Mouse (Mus musculus) CH12.LX (cell line): ENCODE data around the gene Nedd8. TPM values are rescaled to one million over a fixed set of nuclear protein-coding genes. Genes with fewer than 3 reads are reported as not detected.

Source experiments
- DNase-seq: peaks from one replicate; pipeline ENCODE4 v3.0.0-alpha.2; 2013; ENCODE audit errors: extremely low read depth
- H3K27ac ChIP-seq: 2 replicates; pipeline ENCODE4 v1.5.1; 2012; ENCODE audit warnings: low read depth, mild to moderate bottlenecking, control low read depth, moderate library complexity; ENCODE audit not compliant: insufficient read depth
- H3K27me3 ChIP-seq: replicated peaks from 2 replicates; pipeline ENCODE3; 2012; ENCODE audit warnings: inconsistent platforms
- H3K36me3 ChIP-seq, 2 experiments: replicated peaks in 1 of 2; 2 replicates each; pipeline versions ENCODE3 to v1.6.1; 2012; ENCODE audit warnings: inconsistent platforms in 1 of 2, low read length in 1 of 2, mild to moderate bottlenecking in 1 of 2, mixed read lengths in 1 of 2, moderate library complexity in 1 of 2; ENCODE audit not compliant: control insufficient read depth in 1 of 2, insufficient read depth in 1 of 2
- H3K4me1 ChIP-seq, 2 experiments: 2 replicates each; pipeline ENCODE4 v1.6.1; 2012; ENCODE audit warnings: inconsistent platforms in 1 of 2, moderate library complexity in 1 of 2; ENCODE audit not compliant: insufficient read depth in 2 of 2, control insufficient read depth in 1 of 2
- H3K4me2 ChIP-seq: 2 replicates; pipeline ENCODE4 v1.6.1; 2012; ENCODE audit warnings: low read depth, mild to moderate bottlenecking, control low read depth; ENCODE audit not compliant: poor library complexity, insufficient read depth, severe bottlenecking
- H3K4me3 ChIP-seq, 3 experiments: fragments of 150-350 bp in 1 of 3; sonication (generic) in 1 of 3; replicated peaks in 1 of 3; 2 replicates each; pipeline versions ENCODE3 to v1.5.1; 2011 to 2012; ENCODE audit warnings: low read depth in 2 of 3, low read length in 2 of 3, mild to moderate bottlenecking in 2 of 3, moderate library complexity in 2 of 3, control low read depth in 1 of 3, improper control_type of control experiment in 1 of 3, inconsistent platforms in 1 of 3, mixed read lengths in 1 of 3; ENCODE audit not compliant: poor library complexity in 1 of 3
- H3K79me2 ChIP-seq: replicated peaks from 2 replicates; pipeline ENCODE4 v1.6.1; 2012; ENCODE audit warnings: mild to moderate bottlenecking, moderate library complexity; ENCODE audit not compliant: control insufficient read depth, poor library complexity, insufficient read depth, severe bottlenecking; ENCODE audit errors: extremely low read depth
- H3K9ac ChIP-seq: 2 replicates; pipeline ENCODE4 v1.6.1; 2012; ENCODE audit warnings: low read depth, mild to moderate bottlenecking, control low read depth, moderate library complexity; ENCODE audit not compliant: insufficient read depth
- H3K9me3 ChIP-seq: replicated peaks from 2 replicates; pipeline ENCODE3; 2012; ENCODE audit warnings: low read length, inconsistent platforms, mixed read lengths
- CHD2 ChIP-seq: IDR thresholded peaks from 2 replicates; pipeline ENCODE4 v1.6.1; 2011; ENCODE audit warnings: low read length, improper control_type of control experiment
- CTCF ChIP-seq, 2 experiments: IDR thresholded peaks in 1 of 2; conservative IDR thresholded peaks in 1 of 2; 2 replicates each; pipeline ENCODE4 v1.5.1; 2011 to 2012; ENCODE audit warnings: low read depth in 2 of 2, low read length in 2 of 2, improper control_type of control experiment in 1 of 2, inconsistent platforms in 1 of 2, mild to moderate bottlenecking in 1 of 2, moderate library complexity in 1 of 2
- E2F4 ChIP-seq: IDR thresholded peaks from 2 replicates; pipeline ENCODE4 v1.6.1; 2011; ENCODE audit warnings: low read depth, low read length, improper control_type of control experiment; ENCODE audit not compliant: insufficient replicate concordance
- EP300 ChIP-seq: IDR thresholded peaks from 2 replicates; pipeline ENCODE4 v1.6.1; 2011; ENCODE audit warnings: low read length, improper control_type of control experiment
- HCFC1 ChIP-seq: IDR thresholded peaks from 2 replicates; pipeline ENCODE4 v1.6.1; 2012; ENCODE audit warnings: low read depth, mild to moderate bottlenecking, inconsistent platforms, low read length, improper control_type of control experiment
- JUN ChIP-seq: IDR thresholded peaks from 2 replicates; pipeline ENCODE4 v1.6.1; 2011; ENCODE audit warnings: low read depth, mild to moderate bottlenecking, low read length, improper control_type of control experiment, moderate library complexity; ENCODE audit not compliant: insufficient read depth
- JUND ChIP-seq: conservative IDR thresholded peaks from 2 replicates; pipeline ENCODE4 v1.6.1; 2011; ENCODE audit warnings: low read depth, low read length, improper control_type of control experiment
- MAFK ChIP-seq: IDR thresholded peaks from 2 replicates; pipeline ENCODE4 v1.6.1; 2011; ENCODE audit warnings: low read length, improper control_type of control experiment; ENCODE audit not compliant: insufficient replicate concordance
- MAX ChIP-seq: IDR thresholded peaks from 2 replicates; pipeline ENCODE4 v1.6.1; 2011; ENCODE audit warnings: low read length, improper control_type of control experiment
- MAZ ChIP-seq: IDR thresholded peaks from 2 replicates; pipeline ENCODE4 v1.6.1; 2012; ENCODE audit warnings: low read depth, mild to moderate bottlenecking, inconsistent platforms, low read length, improper control_type of control experiment, moderate library complexity
- RCOR1 ChIP-seq: conservative IDR thresholded peaks from 2 replicates; pipeline ENCODE4 v1.6.1; 2012; ENCODE audit warnings: low read depth, mild to moderate bottlenecking, inconsistent platforms, low read length, improper control_type of control experiment
- TBP ChIP-seq: conservative IDR thresholded peaks from 2 replicates; pipeline ENCODE4 v1.6.1; 2011; ENCODE audit warnings: low read depth, low read length, improper control_type of control experiment
- UBTF ChIP-seq: IDR thresholded peaks from 2 replicates; pipeline ENCODE4 v1.6.1; 2012; ENCODE audit warnings: low read depth, mild to moderate bottlenecking, inconsistent platforms, low read length, improper control_type of control experiment, moderate library complexity
- USF2 ChIP-seq: conservative IDR thresholded peaks from 2 replicates; pipeline ENCODE4 v1.6.1; 2011; ENCODE audit warnings: low read depth, low read length, improper control_type of control experiment
- ZC3H11A ChIP-seq: IDR thresholded peaks from 2 replicates; pipeline ENCODE4 v1.6.1; 2012; ENCODE audit warnings: low read depth, mild to moderate bottlenecking, inconsistent platforms, low read length, improper control_type of control experiment
- ZKSCAN1 ChIP-seq: IDR thresholded peaks from 2 replicates; pipeline ENCODE4 v1.6.1; 2012; ENCODE audit warnings: low read depth, inconsistent platforms, low read length, improper control_type of control experiment, borderline replicate concordance
- dilution Hi-C: fragments of 300-500 bp; cut with MboI; formaldehyde crosslinking; loops from 2 replicates; pipeline ENCODE4 v1.14.3; 2020; ENCODE audit warnings: low sequenced_read_pairs; ENCODE audit not compliant: extremely low pct_unique_long_range_greater_than_20kb, extremely low pct_ligation_motif_present
- in situ Hi-C: fragments of 300-500 bp; cut with MboI; formaldehyde crosslinking; loops from 3 replicates; pipeline ENCODE4 v1.14.3; 2019; ENCODE audit warnings: low sequenced_read_pairs, low pct_ligation_motif_present, low pct_unique_long_range_greater_than_20kb, mixed read lengths
- polyA plus RNA-seq: library from polyadenylated mRNA; unstranded; fragments of >175 nt; gene quantifications from 2 replicates; pipeline ENCODE4 v1.2.1, GENCODE M21; 2012; ENCODE audit warnings: low read depth; ENCODE audit not compliant: insufficient read length
- total RNA-seq, 2 experiments: library from RNA; depleted of rRNA; stranded (reverse); fragments of 300-350 nt in 1 of 2; fragments of >200 nt in 1 of 2; gene quantifications; 2 replicates each; pipeline ENCODE4 v1.2.3; 2012 to 2014

The Nedd8 gene
- total and polyA plus RNA-seq, 3 experiments = 276 to 513 (median 378) TPM

DNA sequence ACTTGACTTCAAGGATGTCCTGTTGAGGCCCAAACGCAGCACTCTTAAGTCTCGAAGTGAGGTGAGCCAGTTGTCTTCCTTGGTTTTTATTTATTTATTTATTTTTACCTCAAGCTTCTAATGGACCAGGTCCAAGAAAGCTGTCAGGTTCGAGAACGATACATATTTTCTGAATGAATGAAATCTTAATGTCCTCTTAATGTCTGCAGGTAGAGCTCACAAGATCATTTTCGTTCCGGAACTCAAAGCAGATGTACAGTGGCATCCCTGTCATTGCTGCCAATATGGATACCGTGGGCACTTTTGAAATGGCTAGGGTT, 777 bp upstream of the Nedd8 start:
- peak; percentile 33 for DNase-seq
- peak overlapping the region; percentile 89 for H3K9ac ChIP-seq
- dilution Hi-C loops = no loop called here
- H3K4me2 ChIP-seq = peak overlapping the region; percentile 95
- in situ Hi-C loops = no loop called here
- H3K79me2 ChIP-seq = peaks cover 40% of the 10 kb centered on the region
- peaks cover 23 to 54% of the 10 kb centered on the region in 2 experiments for H3K36me3 ChIP-seq
- no peaks in the 10 kb centered on the region for H3K27me3 ChIP-seq
- H3K4me3 ChIP-seq = peak overlapping the region; percentile 56 to 76 (median 68)
- H3K4me1 ChIP-seq = peaks cover 15 to 60% of the 10 kb centered on the region in 2 experiments; a peak in 3 of 4 replicates
- H3K27ac ChIP-seq = peak overlapping the region; percentile 80
- no peaks in the 10 kb centered on the region for H3K9me3 ChIP-seq
- TF ChIP-seq E2F4 (no peak), HCFC1 (no peak), JUND (no peak), MAX (no peak), MAFK (no peak), TBP (no peak), CHD2 (no peak), RCOR1 (no peak), USF2 (no peak), ZC3H11A (no peak), ZKSCAN1 (no peak), CTCF (conservative IDR thresholded peaks at IDR 0.05 in 1 of 2, IDR thresholded peaks at IDR 0.05 in 1 of 2; ENCODE audit: low read depth in 2 of 2, low read length in 2 of 2) (no peak)

- Histone ChIP-seq H3K27me3 (no peaks in the 10 kb centered on the region), H3K9ac (peak overlapping the region; percentile 84), H3K79me2 (peaks cover 45% of the 10 kb centered on the region), H3K4me2 (peak overlapping the region; percentile 39; the same call in 1 of the 2 replicates), H3K9me3 (no peaks in the 10 kb centered on the region), H3K4me1 (peaks cover 15 to 52% of the 10 kb centered on the region in 2 experiments; a peak in 3 of 4 replicates), H3K4me3 (peak overlapping the region; percentile 56 to 76 (median 74)), H3K36me3 (peaks cover 16 to 48% of the 10 kb centered on the region in 2 experiments), H3K27ac (peak overlapping the region; percentile 84; the same call in 1 of the 2 replicates)
- dilution Hi-C loops = no loop called here
- no peak for TF ChIP-seq JUN
- TF ChIP-seq MAZ = 0 out of 2 replicates have a peak, but pooled peaks have one; percentile 10
- no peak for TF ChIP-seq RCOR1
- no peak for TF ChIP-seq EP300
- peak; percentile 49; the same call in 1 of the 2 replicates for TF ChIP-seq UBTF
- peak; percentile 27 for DNase-seq
- in situ Hi-C loops = no loop called here
Observed at GRCm38 (mm10) chr14:55671486-55671832, 465 bp downstream of the Nedd8 start.
